Mouse (Mus musculus): ENCODE data around the gene Fam92b.
A peak's percentile ranks its signal among the peaks of the same experiment; 100 is the strongest.

Fam92b gene

GRCm38 (mm10) chr8:120177318-120178123, at the start of gene Fam92b:
Fam92b (minus strand) TSS chr8:120177466.
- peak; percentile 61 for DNase-seq (ENCODE audit: low read depth)

GRCm38 (mm10) chr8:120225421-120226151, 48.3 kb upstream of the Fam92b start:
- peak; percentile 74 for DNase-seq (ENCODE audit: low read depth)

DNA sequence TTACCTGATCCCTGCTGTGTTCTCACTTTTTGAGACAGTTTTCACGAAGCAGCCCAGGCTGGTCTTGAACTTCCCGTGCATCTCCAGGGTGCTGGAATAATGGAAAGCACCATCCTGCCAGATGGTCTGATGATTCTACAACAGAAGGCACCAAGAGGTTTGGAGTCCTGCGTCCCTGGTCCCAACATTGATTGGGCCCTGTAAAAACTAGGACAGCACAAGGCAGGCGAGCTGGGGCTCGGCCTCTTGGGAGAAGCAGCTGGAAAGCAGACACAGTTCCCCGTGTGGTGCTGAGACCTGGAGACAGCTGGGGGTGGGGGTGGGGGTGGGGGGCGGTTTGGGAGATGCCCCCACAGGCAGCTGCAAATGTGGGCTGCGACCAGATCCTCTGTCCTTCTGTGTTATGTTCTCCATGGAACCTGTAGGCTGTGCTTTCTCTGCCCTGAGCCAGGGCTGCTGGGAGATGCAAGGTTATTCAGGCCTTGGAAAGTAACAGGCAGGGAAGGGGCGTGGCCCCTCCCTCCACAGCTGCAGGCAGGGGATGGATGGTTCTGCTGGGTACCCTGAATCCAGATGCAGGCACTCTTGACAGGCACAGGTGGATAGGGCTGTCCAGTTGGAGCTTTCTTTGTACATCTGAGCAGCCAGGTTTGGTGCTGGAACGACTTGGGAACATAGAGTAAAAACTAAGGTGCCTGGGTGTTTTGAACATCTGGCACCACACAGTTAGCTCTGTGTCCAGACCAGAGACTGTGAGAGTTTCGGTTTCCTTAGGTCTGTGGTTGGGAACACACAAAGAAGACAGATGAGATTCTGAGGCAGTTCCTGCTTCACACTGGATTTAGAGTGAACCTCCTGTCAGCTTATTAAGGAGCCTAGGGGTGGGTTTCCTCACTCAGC, 47.5 kb upstream of the Fam92b start:
- DNase-seq (ENCODE audit: low read depth): peak; percentile 54

DNA sequence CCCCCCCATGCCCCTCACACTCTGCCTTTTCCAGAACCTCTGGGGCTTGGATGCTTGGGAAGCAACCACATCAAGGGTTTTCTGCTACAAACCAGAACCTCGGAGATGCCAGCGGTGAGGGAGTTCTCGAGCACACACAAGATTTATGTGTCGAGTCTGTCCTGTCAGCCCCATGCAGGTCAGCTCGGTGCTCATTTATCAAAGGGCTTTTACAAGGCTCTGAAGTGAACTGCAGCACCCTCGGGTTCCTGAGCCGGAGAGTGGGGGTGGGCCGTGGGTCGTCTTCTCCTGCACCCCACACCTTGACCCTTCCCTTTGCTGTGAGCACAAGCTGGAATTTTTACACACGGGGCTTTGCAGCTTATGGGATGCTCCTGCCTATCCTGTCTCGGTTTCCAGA, 45.3 kb upstream of the Fam92b start:
- DNase-seq (ENCODE audit: low read depth): no peak

GRCm38 (mm10) chr8:120216855-120217830, 39.9 kb upstream of the Fam92b start:
- DNase-seq (ENCODE audit: low read depth): no peak

DNA sequence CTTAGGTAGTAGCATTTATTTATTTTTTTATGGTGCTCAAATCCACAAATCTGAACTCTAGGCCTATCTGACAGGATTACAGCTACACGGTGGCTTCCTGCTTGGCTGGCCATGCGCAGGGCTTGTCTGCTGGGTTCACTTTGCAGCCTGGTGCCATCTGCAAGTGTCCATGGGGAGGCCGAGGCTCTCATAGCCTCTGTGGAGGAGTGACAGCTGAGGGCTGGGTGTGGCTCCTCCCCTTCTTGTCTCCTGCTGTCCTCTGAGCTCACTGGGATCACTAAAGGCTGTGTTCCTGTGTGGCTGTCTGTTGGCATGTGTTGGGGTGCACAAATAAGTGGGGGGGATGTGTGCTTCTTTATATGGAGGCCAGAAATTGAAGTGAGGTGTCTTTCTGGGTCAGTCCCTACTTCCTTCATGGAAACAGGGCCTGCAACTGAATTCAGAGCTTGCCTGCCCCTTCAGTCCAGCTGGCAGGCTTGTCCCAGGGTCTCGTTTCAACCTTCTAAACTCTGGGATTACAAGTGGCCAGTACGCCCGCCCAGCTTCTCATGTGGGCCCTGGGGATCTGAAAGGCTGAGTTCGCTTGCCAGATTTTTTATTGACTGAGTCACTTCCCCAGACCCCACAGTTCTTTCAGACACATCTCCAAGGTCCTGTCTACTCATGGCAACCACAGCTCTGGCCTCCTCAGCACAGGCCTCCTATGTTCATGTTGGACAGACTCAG, 38.3 kb upstream of the Fam92b start:
- DNase-seq (ENCODE audit: low read depth): no peak

- no peak for DNase-seq (ENCODE audit: low read depth)
Observed at GRCm38 (mm10) chr8:120213939-120214338, 36.7 kb upstream of the Fam92b start.

DNA sequence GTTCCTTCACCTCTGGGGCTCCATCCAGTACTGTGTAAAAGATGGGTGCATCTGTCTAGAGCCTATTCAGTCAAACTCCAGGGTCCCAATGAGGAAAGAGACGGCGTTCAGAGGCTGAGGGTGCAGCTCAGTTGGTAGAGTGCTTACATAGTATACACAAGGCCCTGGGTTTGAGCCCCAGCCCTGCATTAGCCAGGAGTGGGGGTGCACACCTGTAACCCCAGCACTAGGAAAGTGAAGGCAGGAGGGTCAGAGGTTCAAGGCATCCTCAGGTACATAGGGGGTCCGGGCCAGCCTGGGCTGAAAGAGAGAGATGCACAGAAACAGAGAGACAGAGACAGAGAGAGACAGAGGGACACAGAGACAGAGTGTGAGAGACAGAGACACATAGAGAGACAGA, 36.0 kb upstream of the Fam92b start:
- no peak for DNase-seq (ENCODE audit: low read depth)

GRCm38 (mm10) chr8:120212596-120212995, 35.3 kb upstream of the Fam92b start:
- DNase-seq (ENCODE audit: low read depth): no peak

DNA sequence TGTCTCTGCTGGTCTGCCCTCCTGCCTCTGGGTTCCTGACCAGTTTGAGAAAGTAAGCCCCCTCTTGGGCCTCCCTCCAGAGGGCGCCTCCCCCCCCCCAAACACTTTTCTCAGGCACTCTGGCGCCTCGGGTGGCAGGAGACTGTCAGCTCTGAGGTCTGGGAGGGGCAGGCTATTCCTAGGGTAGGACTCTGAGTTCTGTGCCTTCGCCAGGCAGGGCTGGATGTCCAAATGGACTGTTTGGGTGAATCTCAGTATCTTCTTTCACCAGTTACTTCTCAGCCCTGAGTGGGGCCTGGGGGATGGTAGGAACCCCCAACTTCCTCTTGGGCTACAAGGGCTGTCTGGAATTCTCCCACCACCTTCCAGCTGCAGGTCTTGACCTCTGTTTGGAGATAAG, 34.1 kb upstream of the Fam92b start:
- no peak for DNase-seq (ENCODE audit: low read depth)

DNA sequence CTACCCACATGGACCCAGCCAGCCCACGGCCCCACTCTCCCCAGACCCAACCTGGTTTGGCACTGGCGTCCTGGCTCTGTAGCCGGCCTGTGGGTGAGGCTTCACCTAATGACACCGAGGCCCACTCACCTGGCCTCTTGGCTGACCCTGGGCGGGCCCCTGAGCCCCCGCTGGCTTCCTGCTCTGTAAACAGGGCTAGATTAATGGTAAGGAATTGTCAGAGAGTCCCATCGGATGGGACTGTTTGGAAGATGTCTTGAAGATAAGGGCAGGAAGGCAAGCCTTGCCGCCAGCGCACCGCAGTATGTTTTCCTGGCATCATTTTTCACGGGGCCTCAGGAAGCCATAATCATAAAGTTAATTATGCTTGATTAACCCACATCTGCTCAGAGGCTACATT, 30.8 kb upstream of the Fam92b start:
- no peak for DNase-seq (ENCODE audit: low read depth)

DNA sequence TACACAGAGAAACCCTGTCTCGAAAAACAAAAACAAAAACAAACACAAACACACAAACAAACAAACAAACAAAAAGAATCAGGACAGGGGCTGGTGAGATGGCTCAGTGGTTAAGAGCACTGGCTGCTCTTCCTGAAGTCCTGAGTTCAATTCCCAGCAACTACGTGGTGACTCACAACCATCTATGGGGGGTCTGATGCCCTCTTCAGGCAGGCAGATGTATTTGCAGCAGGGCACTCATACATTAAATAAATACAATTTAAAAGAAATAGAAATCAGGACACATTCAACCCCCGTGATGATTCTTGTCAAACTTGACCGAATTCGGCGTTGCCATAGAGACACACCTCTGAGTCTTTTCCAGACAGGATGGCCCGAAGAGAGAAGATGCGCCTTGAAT, 30.1 kb upstream of the Fam92b start:
- peak; percentile 13 for DNase-seq (ENCODE audit: low read depth)

DNA sequence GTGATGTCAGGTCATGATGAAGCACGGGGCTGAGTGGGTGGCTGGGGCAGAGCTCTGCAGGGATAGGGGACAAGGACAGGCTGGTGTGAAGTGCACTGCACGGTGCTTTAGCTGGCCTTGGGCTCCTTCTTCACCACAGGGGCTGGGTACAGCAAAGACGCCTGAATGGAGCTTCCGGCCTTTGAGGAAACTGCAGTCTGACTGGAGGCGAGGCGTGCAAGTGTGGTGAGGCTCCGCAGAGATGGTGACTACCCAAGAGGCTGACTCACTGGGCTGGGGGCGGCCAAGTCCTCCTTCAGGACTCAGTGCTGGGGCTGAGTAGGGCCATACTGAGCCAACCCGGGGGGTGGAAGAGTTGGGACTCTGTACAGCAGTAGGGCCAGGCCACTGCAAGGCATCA, 28.6 kb upstream of the Fam92b start:
- peak; percentile 27 for DNase-seq (ENCODE audit: low read depth)

DNA sequence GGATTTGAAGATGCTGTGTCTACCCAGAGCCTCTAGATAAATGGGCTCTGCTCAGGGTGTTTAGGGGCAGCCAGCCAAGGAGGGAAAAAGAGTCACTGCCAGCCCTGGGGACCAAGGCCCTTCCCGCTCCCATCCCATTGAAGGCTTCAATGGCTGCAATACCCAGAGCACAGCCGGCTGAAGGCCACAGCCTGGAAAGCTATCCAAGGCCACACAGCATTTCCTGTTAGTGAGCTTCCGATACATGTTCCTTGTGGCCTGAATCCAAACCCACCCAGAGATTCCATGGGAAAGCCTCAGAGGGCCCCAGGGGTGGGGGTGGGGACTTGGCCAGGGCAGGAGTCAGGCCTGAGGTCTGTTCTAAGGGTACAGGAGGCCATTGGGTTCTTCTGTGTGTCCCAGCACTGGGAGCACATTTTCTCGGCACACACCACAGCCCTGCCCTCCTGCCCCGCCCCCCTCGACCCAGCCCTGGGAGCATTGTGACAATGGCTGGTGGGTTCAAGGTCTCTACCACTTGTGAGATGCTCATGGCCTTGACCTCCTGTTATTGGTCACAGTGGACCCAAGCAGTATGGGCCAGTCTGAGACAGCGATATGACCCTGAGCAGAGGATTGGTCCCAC, 27.6 kb upstream of the Fam92b start:
- DNase-seq (ENCODE audit: low read depth): no peak

GRCm38 (mm10) chr8:120202546-120202945, 25.3 kb upstream of the Fam92b start:
- no peak for DNase-seq (ENCODE audit: low read depth)

- no peak for DNase-seq (ENCODE audit: low read depth)
Observed at GRCm38 (mm10) chr8:120201351-120201750, 24.1 kb upstream of the Fam92b start.

DNA sequence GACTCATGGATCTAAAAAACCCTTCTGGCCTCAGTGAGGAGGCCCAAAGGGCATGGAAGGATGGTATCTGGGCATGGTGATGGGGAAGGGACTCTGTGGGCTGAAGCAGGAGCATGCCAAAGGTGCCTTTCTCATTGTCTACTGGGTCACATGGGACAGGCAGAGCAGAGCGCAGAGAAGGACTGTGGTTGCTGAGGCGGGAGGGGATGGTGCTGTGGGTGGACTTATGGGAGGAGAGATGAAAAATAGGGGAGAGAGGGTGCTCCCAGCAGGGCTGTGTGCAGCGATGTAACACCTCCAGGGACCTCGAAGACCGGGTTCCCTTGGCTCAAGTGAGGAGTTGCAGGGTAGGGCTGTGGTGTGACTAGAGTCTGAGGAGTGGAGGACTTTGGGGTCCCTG, 14.9 kb upstream of the Fam92b start:
- no peak for DNase-seq (ENCODE audit: low read depth)

DNA sequence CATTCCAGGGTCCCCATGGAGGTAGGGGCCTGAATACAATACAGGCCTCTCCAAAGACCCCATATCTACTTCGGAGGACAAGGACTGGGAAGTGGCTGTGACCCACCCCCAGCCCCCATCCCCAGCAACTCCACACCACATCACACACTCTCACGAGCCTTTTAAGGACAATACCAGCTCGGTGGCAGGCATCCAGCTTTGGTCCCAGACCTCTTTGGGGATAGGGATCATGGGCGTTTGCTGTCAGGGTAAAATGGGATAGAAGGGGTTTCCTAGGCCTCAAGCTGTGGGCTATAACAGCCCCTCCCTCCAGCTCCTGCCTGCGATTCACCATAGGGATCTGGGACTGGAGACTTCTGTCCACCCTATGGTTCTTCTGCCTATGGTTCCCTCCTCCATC, 14.4 kb upstream of the Fam92b start:
- DNase-seq (ENCODE audit: low read depth): no peak

DNA sequence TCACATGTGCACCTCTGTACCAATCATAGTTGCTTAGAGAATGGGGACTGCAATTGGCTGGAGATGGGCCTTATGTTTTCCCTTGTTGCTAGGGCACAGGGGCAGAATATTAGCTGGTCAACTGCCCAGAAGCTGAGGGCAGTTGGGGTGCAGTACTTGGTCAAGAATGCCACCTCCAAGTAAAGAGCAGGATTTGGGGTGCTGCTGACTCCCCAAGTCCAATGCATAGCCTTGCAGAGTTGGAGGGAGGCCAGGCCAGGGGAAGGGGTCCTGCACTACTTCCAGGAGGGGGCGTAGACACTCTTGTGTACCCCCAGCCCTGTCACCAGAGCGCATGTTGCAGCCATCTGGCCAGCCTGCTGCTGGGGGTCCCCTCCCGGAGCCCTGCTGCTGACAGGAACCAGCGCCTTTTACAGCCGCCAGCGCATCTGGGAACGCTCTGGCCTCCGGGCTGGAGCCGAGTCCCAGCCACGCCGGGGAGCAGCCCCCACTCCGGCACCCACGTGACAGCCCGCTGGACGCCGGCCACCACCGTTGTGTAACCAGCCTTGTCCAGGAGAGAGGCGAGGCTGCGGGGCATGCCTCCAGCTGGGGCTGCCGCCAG, 13.6 kb upstream of the Fam92b start:
- DNase-seq (ENCODE audit: low read depth): no peak

Data from induced T-regulatory cell, adult 2 months (primary cell).